Mouse (Mus musculus) heart, postnatal 0 days (tissue): ENCODE results near the gene Dnaaf3.

ENCODE experiments used
- CTCF ChIP-seq: IDR thresholded peaks from 2 replicates; pipeline ENCODE4 v1.5.1; 2016; ENCODE audit warnings: antibody characterized with exemption, control low read depth, low read depth
- EP300 ChIP-seq: IDR thresholded peaks from 2 replicates; pipeline ENCODE4 v1.6.1; 2016; ENCODE audit warnings: antibody characterized with exemption, low read depth

GRCm38 (mm10) chr7:4491308-4491707 lies 40.9 kb downstream of the Dnaaf3 start:
- TF ChIP-seq CTCF = no peak
- TF ChIP-seq EP300 = no peak
